Mouse (Mus musculus): Measurements from ENCODE around the gene Hectd2.

Gene Hectd2

DNA sequence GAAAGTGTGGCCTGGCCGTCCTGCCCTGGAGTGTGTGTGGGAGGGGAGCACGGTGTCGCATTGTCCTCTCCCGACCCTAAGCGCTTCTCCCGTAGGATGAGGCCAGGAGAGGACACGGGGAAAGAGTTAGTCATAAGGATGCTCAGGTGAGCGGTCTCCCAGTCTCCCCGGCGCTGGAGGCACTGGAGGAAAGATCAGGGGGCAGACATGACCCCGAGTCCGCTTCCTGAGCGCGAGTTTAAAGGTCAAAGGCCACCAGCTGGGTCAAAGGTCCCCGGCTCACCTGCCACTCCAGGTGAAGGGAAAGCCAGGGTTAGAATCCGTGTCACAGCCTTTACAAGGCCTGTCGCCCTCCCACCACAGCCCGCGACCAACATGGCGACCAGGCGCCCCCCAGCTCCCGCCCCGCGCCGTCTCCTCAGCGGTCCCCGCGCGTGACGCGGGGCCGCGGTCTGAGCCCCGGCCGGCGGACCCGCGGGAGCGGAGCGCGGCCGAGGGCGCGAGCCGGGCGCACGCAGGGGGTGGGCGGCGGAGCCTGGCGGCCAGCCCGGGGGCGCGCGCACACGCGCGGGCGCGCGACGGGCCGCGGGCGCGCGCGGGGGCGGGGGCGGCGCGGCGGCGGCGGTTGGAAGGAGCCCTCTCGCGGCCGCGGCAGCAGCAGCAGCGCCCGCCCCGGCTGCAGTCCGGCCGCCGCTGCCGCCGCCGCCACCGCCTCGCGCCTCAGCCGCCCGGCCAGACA lies at the start of gene Hectd2:
Hectd2 (plus strand) TSS at position 594 of the 739 bp plus-strand sequence.
- in situ Hi-C loops (cut with MboI, MseI) = no loop called here

DNA sequence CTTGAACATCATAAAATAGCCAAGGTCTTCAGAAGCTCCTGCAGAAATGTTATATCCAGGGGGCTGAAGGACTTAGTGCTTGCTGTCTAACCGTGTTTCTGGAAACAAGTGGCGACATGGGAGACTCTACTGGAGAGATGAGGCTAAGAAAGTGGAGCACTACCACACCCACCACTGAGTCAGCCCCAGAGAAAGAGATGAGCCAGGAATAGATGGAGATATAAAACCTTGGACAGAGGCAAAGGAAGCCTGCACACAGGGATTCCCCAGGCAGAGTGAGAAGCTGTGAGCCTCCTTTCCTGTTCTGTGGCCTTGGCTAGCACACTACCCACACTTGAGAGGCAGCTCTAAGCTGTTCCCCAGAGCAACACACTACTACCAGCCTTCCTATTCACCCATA lies 49.7 kb upstream of the Hectd2 start:
- in situ Hi-C loops (cut with MboI, MseI) = no loop called here

DNA sequence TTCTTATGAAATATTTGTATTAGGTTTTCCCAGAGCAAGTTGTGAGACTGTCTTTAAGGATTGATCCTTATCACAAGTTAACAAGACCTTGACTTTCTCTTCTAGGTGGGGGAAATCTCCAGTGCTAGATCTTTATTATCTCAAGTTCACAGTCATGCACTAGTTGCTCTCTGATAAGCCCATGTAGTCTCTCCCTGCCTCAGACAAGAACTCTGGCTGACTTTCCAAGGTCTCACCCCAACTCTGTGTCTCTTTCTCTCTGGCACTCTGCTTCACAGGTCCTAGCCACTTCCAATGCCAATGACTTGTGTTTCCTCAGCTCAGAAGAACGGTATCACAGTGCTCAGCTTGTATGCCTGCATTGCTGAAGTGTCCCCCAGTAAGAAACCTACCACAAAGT lies 43.1 kb upstream of the Hectd2 start:
- in situ Hi-C loops (cut with MboI, MseI) = loop anchor here (10.0 kb wide), 1 partner anchor 1773 kb away; no protein-coding TSS in a partner anchor

DNA sequence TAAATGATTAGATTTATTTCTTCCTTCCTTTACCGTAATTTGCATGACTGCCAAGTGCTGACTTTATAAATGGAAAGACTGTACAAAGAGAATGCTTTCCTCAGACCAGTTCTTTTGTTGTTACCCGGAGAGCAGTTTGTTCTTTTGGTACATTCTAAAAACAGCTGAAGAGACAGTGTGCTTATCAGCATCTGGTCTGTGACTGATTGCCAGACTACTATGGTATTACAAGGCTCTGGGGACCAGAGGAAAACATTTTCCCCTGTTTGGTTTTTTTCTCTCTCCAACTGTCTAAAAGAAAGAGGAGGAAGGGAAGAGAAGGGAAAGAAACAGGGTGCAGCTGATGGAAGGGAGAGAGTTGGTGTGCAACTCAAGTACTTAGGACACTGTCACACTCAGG lies 36.0 kb upstream of the Hectd2 start:
- in situ Hi-C loops (cut with MboI, MseI) = loop anchor here (10.0 kb wide), 1 partner anchor 1766 kb away; no protein-coding TSS in a partner anchor

DNA sequence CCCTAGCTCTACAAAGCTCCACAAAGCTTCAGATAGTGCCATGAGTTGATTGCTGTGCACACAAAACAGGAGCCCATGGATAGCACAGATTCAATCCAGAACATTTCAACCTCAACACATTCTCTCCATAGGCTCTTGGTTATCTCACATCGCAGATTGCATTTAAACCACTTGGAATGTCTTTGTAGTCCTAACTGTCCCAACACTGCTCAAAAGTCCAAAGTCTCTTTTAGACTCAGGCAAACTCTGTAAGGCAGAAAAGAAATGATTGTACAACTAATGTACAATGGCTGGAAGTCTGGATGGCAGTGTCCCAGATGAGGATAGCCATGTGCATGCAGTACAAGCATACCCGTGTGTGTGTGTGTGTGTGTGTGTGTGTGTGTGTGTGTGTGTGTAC lies 32.9 kb upstream of the Hectd2 start:
- in situ Hi-C loops (cut with MboI, MseI) = no loop called here

DNA sequence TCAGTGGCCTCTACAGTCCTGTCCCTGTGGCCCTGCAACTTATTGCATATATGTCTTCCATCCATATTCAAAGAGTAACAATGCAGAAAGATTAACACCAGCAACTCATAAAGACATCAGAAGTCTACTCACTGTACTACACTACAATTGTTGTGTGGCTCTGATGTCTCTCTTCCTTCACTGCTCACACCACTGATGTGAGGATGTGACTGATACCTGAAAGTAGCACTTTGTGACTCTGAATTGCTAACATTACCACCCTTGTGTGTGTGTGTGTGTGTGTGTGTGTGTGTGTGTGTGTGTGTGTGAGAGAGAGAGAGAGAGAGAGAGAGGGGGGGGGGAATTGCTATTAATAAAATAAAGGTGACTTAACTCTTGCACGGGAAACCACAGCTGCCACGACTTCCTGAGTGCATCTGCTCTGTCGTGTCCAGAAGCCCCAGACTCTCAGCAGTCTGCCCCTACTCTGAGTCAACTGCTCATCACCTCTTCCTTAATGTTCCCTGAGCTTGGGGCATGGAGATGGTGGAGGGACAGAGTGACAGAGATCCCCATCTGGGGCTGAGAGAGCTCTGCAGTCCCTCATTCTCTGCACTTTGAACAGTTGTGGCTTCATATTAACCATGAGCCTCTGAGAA lies 31.8 kb upstream of the Hectd2 start:
- in situ Hi-C loops (cut with MboI, MseI) = no loop called here

DNA sequence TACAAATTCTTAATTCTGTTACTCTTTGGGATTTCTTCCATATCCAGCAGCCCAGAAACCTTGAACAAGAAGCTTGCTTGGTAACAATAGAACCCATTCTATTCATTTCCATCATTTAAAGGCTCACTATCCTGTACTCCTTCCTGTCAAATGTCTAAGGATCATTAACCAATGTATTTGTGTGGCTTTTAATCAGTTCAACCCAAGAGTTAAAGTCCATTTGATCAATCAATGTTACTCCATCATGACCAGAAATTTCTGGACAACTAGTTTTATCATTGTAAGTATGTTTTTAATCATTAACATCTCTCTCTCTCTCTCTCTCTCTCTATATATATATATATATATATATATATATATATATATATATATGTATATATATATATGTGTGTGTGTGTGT lies 29.4 kb upstream of the Hectd2 start:
- in situ Hi-C loops (cut with MboI, MseI) = no loop called here

DNA sequence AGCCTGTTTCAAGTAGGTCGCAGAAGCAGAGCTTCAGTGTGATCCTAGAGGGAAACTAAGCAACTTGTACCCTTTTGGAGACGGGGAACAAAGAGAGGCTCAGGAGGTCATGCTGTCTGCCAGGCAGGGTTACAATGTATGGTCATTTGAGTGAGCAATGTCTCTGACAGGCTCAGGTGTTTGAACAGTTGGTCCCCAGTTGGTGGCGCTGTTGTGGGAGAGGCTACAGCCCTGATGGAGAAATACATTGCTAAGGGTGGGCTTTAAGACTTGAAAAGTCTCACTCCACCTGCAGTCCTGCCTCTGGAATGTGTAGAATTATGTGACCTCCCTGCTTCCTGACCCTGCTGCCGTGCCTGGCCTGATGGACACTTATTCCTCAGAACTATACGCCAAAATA lies 21.4 kb upstream of the Hectd2 start:
- in situ Hi-C loops (cut with MboI, MseI) = loop anchor here (5.0 kb wide), 1 partner anchor 56 kb away; no protein-coding TSS in a partner anchor

DNA sequence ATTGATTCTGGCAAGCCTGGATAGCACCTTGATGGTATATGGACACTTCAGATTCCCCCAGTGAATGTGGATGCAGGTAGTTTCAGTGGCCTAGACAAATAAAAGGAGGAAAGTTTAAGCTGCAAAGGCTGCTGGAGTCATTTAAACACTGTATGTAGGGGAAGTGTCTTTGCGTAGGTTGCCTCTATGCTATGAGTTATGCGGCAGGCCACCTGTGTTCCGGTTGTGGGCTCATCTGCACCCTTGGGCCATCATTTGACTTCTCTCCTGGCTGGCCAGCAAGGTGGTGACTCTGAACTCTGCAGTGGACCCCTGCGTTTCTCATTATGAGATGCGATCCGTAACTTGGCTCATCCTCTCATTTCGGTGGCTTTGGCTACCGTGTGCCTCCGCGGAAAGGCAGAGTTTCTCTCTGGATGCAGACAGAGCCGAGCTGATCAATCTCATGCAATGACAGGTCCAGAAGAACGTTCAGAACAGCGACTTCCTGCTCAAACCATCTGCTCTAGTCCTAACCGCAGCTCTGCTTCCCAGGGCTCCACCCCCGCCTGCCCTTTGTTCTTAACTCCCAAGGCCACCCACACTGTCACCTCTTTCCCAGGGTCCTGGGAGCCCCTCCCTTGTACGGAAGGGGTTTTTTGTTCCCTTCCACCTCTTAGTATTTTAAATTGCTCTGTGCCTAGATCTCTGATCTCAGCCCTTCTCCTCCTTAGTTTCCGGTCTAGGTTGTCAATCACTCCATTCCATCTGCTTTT lies 20.3 kb upstream of the Hectd2 start:
- in situ Hi-C loops (cut with MboI, MseI) = loop anchor here (5.0 kb wide), 1 partner anchor 57 kb away; no protein-coding TSS in a partner anchor

DNA sequence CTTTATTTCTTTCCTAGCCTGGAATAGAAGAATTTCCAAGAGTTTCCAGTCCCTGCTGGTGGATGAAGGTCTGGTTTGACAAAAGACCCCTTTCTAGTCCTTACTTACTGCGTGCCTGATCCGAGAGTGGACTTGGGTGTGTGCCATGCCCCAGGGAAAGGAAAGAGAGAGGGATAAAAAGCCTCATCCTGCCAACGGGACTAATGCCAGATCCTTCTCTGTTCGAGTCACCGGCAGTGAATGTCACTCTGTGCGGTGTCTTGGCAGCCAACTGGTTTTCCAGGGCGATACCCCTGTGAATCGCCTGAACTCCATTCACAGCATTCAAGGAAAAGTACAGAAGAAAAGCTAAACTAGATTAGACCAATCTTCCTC lies 19.7 kb upstream of the Hectd2 start:
- in situ Hi-C loops (cut with MboI, MseI) = loop anchor here (5.0 kb wide), 1 partner anchor 57 kb away; no protein-coding TSS in a partner anchor

DNA sequence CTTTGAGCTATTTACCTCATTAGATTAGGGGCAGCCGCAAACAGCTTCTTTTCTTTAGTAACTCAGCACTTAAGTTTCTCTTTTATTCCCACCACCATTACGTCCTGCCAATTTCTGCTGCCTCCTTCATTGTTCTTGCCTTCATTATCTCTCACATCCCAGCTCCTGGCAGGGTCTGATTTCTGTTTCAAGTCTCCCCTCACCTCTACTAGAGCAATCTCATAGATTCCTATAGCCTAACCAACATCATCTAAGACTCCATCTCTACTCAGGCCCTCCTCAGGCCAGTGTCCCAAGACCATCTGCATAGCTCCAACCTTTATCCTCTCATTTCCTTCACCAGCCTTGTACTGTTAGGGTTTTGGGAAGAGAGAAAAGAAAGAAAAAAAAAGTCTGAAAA lies 19.3 kb upstream of the Hectd2 start:
- in situ Hi-C loops (cut with MboI, MseI) = no loop called here

DNA sequence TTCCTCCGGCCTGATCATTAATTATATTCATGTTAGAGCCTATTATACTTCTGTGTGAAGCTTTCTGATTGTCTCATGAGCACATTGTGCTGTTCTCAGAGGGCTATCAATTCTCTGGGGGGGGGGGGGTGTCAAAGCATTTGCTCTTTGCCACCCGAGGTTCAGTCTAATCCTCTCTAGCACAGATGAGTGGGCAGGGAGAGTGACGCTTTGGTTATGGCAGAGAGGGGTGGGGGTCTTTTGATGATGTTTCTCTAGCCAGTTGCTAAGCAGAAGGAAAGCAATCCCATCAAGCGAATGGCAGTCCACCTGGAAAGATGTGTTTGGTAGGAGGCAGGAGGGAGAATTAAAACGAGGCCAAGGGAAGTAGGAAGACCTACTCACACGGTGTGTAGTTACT lies 18.6 kb upstream of the Hectd2 start:
- in situ Hi-C loops (cut with MboI, MseI) = no loop called here

DNA sequence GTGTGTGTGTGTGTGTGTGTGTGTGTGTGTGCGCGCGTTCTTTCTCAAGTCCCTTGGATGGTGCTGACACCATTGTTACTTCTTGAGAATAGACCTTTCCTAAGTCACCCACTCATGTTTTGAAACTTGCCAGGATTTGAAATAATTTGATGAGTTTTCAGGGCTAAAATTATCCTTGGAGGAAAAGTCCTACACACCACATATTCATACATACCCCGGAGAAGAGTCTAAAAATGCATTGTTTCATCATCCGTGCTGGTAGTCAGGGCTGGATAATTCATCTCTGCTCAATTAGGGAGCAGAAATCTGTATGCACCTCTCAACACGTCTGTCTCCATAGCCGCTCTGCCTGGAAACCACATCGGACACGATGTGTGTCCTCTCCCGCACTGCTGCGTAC lies 17.5 kb upstream of the Hectd2 start:
- in situ Hi-C loops (cut with MboI, MseI) = no loop called here

DNA sequence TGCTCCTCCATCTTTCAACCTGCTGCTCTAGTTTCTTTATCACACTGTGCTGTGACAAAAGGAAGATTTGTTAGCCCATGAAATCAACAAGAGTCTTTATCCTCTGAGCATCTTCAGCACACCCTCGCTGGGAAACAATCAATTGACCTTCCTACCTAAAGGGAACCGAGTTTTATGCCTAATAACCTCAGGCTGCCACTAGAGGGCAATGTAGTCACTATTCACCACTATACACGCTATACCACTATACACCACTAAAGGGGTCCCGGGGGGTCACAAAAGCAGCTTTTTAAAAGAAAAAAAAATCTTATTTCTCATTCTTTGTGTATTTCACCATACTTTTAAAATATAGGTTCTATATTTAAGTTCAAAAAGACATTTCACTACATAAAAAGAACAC lies 15.9 kb upstream of the Hectd2 start:
- in situ Hi-C loops (cut with MboI, MseI) = no loop called here

DNA sequence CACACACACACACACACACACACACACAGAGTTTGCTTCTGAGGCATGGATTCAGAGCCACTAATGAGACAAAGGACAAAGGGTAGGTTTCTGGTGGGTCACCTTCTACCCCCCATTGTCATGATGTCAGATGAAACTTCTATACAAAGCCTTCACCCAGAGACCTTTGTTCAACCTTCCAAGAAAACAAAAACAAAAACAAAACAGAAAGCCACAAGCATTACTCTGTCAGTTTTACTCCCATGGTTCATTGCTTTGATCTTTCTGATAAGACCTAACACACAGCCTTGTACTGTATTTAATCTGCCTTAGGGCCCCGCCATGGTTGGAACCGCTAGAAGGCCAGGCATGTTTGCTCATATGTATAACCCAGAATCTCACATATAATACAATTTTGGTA lies 15.1 kb upstream of the Hectd2 start:
- in situ Hi-C loops (cut with MboI, MseI) = no loop called here

DNA sequence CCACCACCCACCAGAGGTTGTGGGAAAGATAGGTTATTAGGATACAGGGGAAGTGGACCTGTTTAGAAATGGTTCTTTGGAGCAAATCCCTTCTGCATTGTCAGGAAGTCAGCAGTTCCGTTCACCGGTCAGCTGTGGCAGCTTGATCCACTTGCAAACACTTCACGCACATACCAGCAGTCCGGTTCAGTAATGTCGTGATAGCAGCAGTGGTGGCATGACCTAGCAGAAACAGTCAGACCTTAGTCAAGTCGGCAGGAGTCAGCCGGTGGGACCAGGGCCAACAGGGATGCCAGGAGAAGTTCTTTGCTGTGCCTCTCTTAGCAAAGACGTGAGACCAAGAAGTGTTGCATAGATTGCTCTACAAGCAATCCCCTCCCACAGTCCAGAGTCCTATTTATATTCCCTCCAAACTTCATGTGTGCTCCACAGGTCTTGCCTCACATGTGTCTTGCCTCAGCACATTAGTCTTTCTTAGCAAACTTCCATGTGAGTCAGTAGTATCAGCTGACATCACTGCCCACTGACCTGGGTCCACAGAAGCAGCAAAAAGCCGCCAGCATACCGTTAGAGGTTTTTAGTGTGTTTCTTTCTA lies 14.3 kb upstream of the Hectd2 start:
- in situ Hi-C loops (cut with MboI, MseI) = no loop called here

DNA sequence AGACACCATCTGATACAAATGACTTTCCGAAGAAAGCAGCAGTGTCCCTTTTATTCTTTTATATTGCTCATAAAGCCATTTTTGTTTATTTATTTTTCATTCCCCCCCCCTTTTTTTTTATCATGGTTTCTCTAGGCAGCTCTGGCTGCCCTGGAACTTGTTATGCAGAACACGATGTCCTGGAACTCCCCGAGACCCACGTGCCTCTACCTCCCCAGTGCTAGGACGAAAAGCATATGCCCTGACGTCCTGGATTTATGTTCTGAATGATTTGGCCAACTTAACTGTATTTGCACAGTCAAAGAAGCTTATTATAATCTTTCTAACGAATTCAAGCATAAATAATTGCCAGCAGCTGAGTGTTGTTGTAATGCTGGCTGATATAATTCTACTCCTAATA lies 13.7 kb upstream of the Hectd2 start:
- in situ Hi-C loops (cut with MboI, MseI) = no loop called here

DNA sequence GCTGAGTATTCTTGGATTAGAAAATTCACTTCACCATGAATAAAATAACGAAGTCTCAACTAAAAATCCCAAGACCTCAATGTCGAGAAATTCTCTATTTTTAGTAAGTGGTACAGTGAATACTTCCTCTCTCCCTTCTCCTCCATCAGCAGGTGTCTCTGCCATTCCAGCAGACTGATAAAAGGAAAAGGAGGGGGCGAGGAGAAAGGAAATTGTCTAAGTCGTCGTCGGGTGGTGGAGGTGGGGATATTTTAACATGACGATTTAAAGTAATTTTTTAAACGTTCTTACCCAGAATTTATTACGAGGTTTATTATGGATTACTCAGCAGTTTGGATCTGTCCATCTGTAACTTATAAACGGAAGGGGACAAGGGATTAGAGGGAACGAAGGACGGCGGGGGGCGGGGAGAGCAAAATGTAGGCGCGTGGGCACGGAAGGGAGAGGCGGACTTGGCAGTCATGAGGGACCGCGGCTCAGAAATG lies 836 bp upstream of the Hectd2 start:
- in situ Hi-C loops (cut with MboI, MseI) = no loop called here

DNA sequence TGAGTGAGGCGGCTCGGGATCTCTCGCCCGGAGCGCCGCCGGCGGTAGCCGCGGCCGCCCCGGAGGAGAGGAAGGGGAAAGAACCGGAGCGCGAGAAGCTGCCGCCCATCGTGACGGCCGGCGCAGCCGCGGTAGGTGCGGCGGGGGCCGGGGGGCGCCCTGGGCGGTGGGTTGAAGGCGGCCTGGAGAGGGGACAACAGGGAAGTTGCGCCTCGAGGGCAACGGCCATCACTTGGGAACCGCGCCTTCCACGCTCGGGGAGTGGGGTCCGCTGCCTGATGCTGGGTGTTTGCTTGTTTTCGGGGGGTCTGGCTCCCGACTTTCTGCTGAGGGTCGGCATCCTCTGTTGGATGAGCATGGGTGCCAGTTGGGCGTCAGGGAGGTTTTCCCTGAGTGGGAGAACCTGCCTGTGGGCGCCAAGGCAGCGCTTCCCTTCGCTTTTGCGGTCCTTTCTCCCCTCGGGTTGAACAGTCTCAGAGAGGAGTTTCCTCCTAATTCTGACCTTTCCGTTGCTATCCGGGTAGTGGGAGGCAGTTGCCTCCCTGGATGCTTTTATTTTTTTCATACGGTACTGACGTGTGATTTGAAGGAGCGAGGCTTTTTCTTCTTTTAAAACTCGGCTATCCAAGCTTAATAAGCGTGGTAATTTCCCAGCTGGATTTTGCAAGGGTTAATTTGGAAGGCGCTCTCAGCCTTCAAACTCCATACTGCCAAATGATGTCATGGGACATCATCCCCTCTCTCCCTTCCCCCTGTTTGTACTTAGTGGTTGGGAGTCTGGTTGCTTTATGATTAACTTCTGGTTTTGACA lies 551 bp downstream of the Hectd2 start:
- in situ Hi-C loops (cut with MboI, MseI) = no loop called here

DNA sequence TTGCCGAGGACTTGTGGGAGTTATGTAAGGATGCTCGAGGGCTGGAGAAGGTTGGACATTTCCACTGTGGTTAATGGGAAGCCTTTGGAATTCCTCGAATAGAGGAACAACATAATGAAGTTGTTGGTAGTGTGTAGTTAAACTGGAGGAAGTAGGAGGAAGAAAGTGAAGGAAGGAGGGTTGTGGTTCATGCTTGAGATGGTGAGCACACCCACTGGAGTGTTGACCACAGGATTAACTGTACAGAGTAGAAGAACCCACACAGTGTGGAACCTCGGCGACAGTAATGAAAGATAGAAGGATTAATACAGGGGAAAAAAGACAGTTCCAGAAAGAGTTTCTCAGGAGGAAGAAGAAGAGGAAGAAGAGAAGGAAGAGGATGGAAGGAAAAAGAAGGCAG lies 4.9 kb downstream of the Hectd2 start:
- in situ Hi-C loops (cut with MboI, MseI) = no loop called here

DNA sequence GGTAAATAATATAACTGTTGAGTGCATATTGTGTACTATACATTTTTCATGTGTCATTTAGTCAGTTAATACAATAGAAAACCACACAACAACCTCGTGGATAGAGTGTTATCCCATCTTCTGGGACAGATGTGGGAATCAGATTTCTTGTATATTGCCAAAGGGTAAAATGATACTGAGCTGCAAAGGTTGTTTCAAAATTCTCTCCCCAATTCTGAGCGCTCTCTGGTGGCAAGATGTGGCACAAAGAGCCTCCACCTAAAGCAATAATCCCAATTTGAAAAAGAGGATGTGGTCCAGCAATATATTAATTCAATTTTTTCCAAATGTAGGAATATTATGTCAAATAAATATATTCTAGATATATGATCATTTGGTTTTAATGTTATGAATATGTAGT lies 5.7 kb downstream of the Hectd2 start:
- in situ Hi-C loops (cut with MboI, MseI) = no loop called here
